Mouse (Mus musculus): ENCODE data around the gene Slc12a7.

Gene Slc12a7

DNA sequence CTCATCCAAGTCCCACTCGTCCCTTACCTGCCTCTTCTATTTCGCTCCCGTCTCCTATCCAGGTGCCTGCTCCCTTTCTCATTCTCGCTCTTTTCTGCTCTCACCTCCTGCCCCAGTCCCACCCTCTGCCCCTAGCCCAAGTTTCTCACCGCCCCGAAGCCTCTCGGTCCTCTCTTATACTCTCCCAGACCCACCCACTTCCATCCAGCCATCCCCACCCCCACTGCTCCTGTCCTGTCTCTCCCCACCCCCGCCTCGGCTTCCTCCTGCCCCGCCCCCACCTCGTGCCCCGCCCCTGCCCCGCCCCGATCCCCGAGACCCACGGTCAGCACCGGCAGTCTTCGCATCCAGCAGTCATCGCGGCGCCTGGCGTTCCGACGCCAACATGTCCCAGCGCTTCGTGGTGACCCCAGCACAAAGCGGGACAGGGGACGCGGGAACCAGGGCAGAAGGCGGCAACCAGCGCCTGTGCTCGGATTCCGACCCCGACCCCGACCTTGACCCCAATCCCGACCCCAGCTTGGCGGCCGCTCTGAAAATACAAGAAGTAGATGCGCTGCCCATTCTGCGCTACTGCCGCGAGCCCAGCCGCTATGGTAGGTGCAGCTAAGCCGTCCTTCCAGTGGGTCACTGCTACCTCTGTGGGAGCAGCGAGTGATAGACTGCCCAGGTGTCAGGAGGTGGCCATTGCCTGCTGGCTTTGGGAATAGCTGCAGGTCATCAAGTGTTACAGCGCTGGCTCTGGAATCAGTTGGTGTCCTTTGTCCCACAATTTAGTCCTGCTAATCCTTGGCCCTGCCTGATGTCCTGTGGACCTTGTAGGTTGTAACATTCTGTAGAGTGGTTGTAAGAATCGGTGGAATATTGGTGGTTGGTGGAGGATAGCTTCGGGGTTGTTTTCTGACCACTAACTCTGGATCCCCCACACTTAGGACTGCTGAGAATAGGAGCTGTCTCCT, at the start of gene Slc12a7:
Gene Slc12a7, plus strand, starts transcription at position 353 of the 959 bp plus-strand sequence.
- peak; percentile 56 to 62 for DNase-seq

DNA sequence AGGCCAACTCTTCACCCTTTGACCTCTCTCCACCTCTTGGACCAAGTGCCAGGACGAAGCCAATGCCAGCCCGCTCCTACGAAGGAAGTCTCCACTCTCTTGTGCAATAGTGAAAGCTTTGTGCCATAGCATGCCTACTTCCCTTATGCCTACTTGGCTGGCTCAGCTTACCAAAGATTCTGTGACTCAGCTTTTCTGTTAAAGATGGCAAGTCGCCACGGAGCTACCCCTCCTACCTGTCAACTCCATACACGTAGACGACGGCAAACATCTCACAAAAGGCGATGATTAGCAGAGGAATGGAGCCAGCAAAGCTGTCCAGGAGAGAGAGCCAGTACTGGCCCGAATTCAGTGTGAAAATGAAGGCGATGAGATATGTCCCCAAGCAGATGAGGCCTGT, 49.2 kb upstream of the Slc12a7 start:
- no peak for DNase-seq

DNA sequence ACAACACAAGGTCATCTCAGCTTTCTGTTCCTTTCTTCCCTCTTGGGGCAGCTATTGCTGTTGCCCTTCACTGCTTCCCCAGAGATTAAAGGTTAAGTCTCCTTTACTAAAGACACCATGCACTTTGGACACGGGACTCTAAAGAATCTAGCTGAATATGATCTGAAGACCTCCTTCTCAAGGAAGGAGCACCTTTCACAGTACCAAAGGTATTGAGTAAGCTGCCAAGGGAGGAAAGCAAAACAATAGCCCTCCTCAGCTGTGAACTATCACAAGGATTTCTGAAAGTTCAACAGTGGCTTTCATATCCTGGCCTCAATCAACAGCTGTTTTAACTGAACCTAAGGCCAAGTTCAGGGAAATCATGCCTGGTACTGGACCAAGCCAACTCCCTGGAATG, 48.5 kb upstream of the Slc12a7 start:
- DNase-seq: no peak

GRCm38 (mm10) chr13:73685502-73685901, 47.4 kb upstream of the Slc12a7 start:
- DNase-seq: no peak

- DNase-seq: no peak
These were observed 45.3 kb upstream of the Slc12a7 start for GRCm38 (mm10) chr13:73687601-73688000.

GRCm38 (mm10) chr13:73688934-73689333, 44.0 kb upstream of the Slc12a7 start:
- peak; percentile 68 to 84 for DNase-seq

DNA sequence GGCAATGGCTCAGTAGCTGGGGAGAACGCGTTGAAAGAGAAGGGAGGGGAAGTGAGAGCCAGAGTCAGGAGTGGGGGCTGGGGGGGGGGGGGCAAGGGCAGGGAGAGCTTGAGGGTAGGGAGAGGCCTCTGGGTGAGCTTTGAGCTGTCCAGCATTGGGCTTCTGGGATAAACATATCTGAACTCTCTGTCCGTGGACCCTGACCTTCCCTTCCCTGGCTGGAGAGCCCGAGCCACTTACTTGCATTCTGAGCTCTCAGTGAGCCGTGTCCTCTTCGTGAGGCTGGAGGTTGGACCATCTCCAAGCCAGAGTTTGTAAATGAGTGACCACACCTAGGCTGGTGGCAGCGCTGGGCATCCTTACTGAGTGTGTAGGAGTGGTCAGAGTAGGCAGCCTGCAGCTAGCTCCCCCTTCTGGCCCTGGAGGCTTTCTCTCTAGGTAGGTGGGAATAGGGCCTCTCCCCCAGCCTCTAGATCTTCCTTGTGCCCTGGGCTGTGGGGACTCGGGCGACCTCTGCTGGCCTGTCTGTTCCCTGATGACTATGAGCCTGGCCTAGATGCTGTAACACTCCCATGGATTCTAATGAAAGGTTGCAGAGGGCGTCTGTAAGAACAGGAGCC, 40.5 kb upstream of the Slc12a7 start:
- DNase-seq: peak; percentile 90 to 91

- no peak for DNase-seq
These were observed 39.6 kb upstream of the Slc12a7 start for GRCm38 (mm10) chr13:73693333-73693732.

DNA sequence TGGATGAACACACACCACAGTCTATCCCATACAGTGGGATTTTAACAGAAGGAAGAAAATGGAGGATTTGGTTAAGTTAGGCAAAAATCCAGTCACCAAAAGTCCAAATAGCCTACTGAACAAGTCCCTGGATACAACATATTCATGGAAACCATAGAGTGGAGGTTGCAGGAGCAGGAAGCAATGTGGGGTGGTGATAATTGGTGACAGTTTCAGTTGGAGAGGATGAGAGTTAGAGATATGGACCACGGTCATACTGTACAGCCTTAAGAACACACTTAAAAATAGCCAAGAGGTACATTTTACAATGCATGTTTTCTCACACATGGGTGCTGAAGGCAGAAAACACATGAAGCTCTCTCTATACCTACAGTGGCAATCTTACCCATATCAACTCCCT, 37.9 kb upstream of the Slc12a7 start:
- no peak for DNase-seq

GRCm38 (mm10) chr13:73696529-73696928, 36.4 kb upstream of the Slc12a7 start:
- no peak for DNase-seq

DNA sequence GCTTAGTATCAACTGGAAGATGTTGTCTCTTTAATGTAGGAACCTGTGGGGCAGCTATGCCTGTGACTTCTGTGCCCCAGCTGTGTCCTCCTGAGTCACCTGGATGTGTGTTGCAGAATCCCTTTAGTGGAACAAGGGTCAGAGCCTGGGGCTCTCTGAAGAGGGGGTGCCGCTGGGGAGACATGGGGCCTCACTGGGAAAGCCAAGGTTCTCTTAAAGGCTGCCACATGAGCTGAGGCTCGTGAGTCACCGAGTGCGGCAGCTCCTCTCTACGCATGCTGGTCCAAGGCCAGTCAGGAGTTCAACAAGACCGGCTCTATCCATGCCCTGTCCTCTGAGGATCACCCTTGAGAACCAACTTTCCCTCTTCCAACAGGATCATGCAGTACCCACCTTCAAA, 33.2 kb upstream of the Slc12a7 start:
- DNase-seq: no peak

GRCm38 (mm10) chr13:73700554-73700953, 32.3 kb upstream of the Slc12a7 start:
- DNase-seq: no peak

DNA sequence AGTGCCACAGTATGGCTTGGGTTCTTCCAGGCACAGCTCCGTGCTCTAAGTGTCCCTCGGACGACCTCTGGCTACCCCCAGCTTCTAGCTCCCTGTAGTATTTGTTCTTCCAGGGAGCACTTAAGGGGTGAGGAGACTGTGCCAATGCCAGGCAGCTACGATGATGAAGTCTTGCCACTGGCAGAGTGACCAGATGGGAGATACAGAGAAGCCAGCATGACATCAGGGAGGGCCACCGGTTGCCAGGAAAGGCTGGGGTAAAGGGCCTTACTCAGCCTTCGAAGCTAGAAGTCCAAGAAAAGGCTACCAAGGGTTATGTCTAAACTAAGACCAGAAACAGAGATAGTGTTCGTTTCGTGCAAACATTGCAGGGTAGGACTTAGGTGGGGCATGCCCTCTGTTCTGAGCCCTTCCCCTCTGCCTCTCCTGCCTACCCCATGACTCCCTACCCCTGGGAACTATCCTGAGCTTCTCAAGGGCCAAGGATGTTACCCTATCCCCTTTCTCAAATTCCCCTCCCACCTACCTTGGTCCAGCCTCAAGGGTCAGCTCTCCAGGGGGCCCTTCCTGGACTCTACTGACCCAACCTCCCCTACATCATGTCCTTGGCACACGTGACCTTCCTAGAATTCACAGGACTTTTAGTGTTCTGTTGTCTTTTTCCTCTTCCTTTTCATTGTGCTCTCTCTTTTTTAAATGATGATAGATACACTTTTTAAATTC, 31.6 kb upstream of the Slc12a7 start:
- DNase-seq: no peak

- peak; percentile 58 to 71 for DNase-seq
These were observed 30.1 kb upstream of the Slc12a7 start for GRCm38 (mm10) chr13:73702776-73703175.

DNA sequence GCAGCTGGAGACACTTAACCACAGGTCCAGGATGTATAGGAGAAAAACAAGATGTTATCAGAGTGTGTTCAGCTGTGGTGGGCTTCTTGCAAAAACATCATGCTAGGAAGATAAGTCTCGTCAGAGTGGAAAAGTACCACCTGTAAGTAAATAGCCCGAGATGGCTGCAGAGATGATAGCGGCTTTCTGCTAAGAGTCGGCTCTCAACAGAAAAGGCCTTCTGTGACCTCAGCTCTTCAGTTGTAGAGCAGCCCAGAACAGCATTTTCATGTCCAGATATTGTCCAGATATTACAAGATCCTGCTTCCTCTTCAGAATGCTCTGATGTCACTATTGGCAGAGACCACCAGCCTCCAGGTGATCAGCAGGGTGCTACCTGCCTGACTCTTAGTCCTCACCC, 29.4 kb upstream of the Slc12a7 start:
- peak; percentile 53 to 55 for DNase-seq

DNA sequence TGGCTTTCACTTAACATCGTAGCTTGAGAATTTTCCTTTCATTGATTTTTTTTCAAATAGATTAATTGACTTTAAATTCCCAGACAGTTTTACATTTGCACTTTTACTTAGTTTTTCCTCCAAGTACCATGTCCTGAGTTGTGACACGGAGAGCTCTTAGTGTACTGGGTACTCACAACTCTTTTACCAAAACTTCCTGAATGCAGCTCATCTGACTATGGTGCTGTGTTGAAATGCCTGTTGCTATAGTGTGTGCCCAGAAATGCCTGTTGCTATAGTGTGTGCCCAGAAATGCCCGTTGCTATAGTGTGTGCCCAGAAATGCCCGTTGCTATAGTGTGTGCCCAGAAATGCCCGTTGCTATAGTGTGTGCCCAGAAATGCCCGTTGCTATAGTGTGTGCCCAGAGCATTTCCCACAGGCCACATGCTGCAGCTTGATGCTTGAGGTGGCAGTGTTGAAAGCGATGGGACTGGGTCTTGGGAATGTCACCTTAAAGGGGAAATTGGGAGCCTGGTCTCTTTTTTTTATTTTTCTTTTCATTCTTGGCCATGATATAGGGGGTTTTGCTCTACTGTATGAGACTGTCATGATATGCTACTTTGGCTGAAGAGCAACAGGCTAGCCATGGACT, 28.1 kb upstream of the Slc12a7 start, which contains the start of gene Slc6a19:
Gene Slc6a19, minus strand, starts transcription at position 172 of the 632 bp plus-strand sequence.
- no peak for DNase-seq

DNA sequence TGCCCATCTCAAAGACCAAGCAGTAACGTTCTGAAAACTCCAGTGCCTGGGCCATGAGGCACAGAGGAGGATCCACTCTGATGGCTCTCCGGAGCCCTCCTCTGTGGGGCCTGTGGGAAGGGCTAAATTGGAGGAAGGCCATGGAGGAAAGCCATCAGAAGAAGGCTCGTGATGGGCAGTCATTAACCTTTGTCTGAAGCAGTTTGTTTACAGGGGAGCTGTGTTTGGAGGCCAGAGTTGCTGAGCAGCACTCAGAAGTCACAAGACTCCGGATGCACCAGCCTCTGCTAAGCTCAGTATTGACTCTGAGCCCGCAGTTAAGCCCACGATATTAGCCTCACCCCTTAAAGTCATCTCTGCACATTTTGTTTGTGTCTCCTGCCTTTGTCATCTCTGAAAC, 23.4 kb upstream of the Slc12a7 start:
- peak in 1 of 2 experiments; percentile 15 for DNase-seq

GRCm38 (mm10) chr13:73711221-73711620, 21.7 kb upstream of the Slc12a7 start:
- DNase-seq: no peak

DNA sequence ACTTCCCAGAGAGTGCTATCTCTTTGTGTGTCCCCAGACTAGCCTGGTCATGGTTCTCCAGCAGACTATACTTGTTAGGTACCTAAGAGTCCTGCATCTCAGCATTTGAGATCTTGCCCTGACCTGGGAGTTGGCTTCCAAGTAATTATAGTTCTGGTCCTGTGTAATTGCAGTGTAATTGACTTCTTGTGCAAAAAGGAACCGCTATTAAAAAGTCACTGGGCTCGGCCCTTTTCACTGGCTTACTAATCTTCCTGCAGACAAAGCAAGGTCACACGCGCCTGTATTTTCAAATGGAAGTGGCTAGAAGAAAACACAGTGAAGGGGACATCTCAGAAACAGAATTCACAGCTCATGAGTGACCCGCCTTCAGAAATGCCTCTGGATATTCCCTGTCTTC, 21.1 kb upstream of the Slc12a7 start:
- DNase-seq: no peak

- no peak for DNase-seq
These were observed 20.7 kb upstream of the Slc12a7 start for GRCm38 (mm10) chr13:73712228-73712627.

DNA sequence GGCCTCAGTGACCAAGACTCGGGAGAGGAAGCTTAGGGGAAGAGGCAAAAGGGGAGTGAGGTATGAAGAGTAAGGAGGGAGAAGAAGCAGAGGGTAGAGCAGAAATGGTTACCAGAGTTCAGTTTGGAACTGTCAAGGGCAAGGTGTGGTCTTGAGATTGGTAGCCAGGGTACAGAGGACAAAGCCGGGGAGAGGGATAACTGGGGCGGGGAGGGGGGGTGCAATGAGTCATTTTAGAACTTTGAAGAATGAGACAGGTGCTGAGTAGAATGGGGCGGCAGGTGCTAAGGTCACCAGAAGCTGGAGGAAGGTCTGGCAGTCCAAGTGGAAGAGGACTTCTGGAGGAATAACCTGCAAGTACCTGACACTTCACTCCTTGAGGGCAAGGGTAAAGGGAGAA, 19.7 kb upstream of the Slc12a7 start:
- no peak for DNase-seq

- DNase-seq: peak in 1 of 2 experiments; percentile 65
These were observed 18.9 kb upstream of the Slc12a7 start for GRCm38 (mm10) chr13:73714020-73714419.

DNA sequence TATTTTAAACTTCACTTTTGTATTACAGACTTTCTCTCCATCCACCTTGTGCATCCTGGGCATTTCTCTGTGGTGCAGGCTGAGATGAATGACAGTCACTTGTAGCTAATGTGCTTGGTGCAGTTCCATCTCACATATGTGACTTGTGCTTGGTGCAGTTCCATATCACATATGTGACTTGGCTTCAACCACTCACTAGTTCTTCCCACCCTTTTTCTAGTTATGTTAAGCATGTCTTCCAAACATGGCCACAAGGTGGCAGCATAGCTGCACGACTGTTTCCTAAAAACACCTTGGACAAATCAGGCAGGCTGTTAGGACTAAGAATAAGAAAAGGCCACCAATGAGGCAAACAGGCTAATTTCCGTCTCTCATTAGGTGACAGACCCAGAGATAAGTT, 14.7 kb upstream of the Slc12a7 start:
- DNase-seq: peak; percentile 74 to 80

Measured in thymus, postnatal 36 days (tissue).